Mouse (Mus musculus): ENCODE measurements around the gene Csnk1g1. TPM values are rescaled to one million over a fixed set of nuclear protein-coding genes. Genes with fewer than 3 reads are reported as not detected.

Csnk1g1 gene
- polyA plus RNA-seq, 1 experiment from 2014 or later = 21.1 TPM

DNA sequence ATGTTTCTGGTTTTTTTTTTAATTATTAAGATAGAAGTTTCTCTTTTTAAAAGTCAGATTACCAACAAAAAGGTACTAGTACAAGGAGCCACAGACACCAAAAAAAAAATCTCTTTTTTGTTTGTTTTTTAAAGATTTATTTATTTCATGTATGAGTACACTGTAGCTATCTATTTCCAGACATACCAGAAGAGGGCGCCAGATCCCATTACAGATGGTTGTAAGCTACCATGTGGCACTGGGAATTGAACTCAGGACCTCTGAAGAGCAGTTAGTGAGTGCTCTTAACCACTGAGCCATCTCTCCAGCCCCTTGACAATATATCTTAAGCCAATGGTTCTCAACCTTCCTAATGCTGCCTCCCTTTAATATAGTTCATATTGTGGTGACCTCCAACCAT is 144.9 kb downstream of the Csnk1g1 start:
- no peak for DNase-seq (ENCODE audit: low spot score)
- Histone ChIP-seq H3K9me3 (replicated peaks; ENCODE audit: control insufficient read depth, low read length) (no peaks in the 10 kb centered on the region), H3K4me3 (ENCODE audit: low read depth, low read length) (no peak overlapping the region), H3K4me1 (ENCODE audit: control insufficient read depth, insufficient read depth, low read length) (no peaks in the 10 kb centered on the region), H3K27ac (ENCODE audit: low read depth, low read length) (no peak overlapping the region), H3K36me3 (ENCODE audit: control insufficient read depth, insufficient read depth, low read length) (no peaks in the 10 kb centered on the region), H3K4me2 (ENCODE audit: low read length) (no peak overlapping the region), H3K9ac (ENCODE audit: low read length) (no peak overlapping the region), H3K27me3 (replicated peaks; ENCODE audit: control insufficient read depth, insufficient read depth, low read length) (no peaks in the 10 kb centered on the region)
- ATAC-seq = no peak
- 29% methylated on average over 1 of the region's 1 CpGs for WGBS

DNA sequence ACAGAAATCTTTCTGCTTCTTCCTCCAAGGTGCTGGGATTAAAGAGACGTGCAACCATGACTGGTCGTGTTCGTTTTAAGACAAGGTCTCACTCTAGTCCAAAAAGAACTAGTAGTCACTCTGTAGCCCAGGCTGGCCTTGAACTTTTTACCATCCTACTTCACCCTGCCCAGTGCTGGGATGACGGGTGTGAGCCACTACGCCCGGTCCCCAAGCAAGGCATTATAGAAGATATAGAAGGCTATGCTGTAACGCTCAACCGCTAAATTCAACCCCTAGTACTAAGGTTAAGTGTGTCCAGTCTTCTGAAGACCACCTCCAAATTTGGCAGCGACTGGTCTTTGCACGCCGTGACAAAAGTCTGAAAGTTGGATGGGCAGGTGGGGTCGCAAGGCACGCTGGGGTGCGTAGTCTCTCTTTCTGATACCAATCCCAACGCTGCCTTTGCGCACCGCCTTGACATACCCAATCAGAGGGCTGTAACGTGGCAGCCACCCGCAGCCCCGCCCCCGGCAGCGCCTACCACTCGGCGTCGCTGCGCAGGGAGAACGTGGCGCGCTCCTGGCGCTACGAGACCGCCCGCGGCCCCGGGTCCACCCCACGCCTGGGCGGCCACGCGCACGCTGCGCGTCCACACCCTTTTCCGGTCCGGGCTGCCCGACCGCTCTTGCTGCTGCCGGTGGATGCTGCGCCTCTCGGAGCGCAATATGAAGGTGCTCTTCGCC is 151.0 kb downstream of the Csnk1g1 start, which contains the start of gene Ppib:
Ppib (plus strand) TSS at position 640 of the 725 bp plus-strand sequence.
- Histone ChIP-seq H3K36me3 (ENCODE audit: control insufficient read depth, insufficient read depth, low read length) (peaks cover 24% of the 10 kb centered on the region), H3K27ac (ENCODE audit: low read depth, low read length) (peak within 1 kb of the TSS; percentile 77), H3K4me1 (ENCODE audit: control insufficient read depth, insufficient read depth, low read length) (peaks cover 12% of the 10 kb centered on the region), H3K4me2 (ENCODE audit: low read length) (peak within 1 kb of the TSS; percentile 80), H3K4me3 (ENCODE audit: low read depth, low read length) (peak within 1 kb of the TSS; percentile 79), H3K9me3 (replicated peaks; ENCODE audit: control insufficient read depth, low read length) (no peaks in the 10 kb centered on the region), H3K9ac (ENCODE audit: low read length) (peak within 1 kb of the TSS; percentile 70), H3K27me3 (replicated peaks; ENCODE audit: control insufficient read depth, insufficient read depth, low read length) (no peaks in the 10 kb centered on the region)
- peak; percentile 98 for DNase-seq (ENCODE audit: low spot score)
- peak; percentile 98 for ATAC-seq
- WGBS = under 1% methylated on average over 49 of the region's 51 CpGs

DNA sequence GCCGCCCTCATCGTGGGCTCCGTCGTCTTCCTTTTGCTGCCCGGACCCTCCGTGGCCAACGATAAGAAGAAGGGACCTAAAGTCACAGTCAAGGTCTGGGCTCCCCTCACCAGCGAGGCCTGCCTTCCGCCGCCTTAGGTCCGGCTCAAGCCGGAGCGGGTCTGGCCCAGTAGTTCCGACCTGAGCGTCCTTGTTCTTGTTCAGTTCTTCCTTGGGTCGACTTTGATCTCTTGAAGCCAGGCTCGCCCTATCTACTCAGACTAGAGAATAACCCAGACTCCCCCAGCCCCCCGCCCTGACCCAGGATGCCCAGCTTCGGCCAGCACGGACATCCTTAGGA is 151.6 kb downstream of the Csnk1g1 start:
- Histone ChIP-seq H3K9ac (ENCODE audit: low read length) (peak overlapping the region; percentile 70), H3K4me1 (ENCODE audit: control insufficient read depth, insufficient read depth, low read length) (peaks cover 12% of the 10 kb centered on the region), H3K36me3 (ENCODE audit: control insufficient read depth, insufficient read depth, low read length) (peaks cover 27% of the 10 kb centered on the region), H3K27me3 (replicated peaks; ENCODE audit: control insufficient read depth, insufficient read depth, low read length) (no peaks in the 10 kb centered on the region), H3K4me2 (ENCODE audit: low read length) (peak overlapping the region; percentile 80), H3K9me3 (replicated peaks; ENCODE audit: control insufficient read depth, low read length) (no peaks in the 10 kb centered on the region), H3K4me3 (ENCODE audit: low read depth, low read length) (peak overlapping the region; percentile 79), H3K27ac (ENCODE audit: low read depth, low read length) (peak overlapping the region; percentile 77)
- WGBS = under 1% methylated on average over 20 of the region's 20 CpGs
- ATAC-seq (peak; percentile 62), DNase-seq (ENCODE audit: low spot score) (no peak)

DNA sequence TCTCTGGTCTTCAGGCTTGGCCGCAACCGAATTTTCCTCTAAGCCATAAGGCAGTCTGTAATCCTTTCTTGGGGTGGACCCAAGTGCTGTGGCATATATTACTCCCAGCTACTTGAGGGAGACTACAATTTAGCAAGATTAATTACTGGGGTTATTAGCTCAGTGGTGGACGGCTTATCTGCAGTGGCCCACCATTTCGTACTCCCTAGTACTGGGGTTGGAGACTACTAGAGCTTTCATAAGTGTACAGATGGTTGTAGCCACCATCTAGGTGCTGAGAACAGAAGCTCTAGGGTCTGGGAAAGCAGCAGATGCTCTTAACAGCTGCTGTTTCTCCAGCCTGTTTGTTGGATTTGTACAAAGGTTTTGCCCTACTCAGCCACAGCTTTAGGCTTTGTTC is 152.3 kb downstream of the Csnk1g1 start:
- H3K27me3 ChIP-seq (replicated peaks; ENCODE audit: control insufficient read depth, insufficient read depth, low read length) = no peaks in the 10 kb centered on the region
- H3K4me2 ChIP-seq (ENCODE audit: low read length) = peak overlapping the region; percentile 80
- peaks cover 34% of the 10 kb centered on the region for H3K36me3 ChIP-seq (ENCODE audit: control insufficient read depth, insufficient read depth, low read length)
- peak overlapping the region; percentile 71 for H3K27ac ChIP-seq (ENCODE audit: low read depth, low read length)
- WGBS = 24% methylated on average over 4 of the region's 4 CpGs
- ATAC-seq (no peak), DNase-seq (ENCODE audit: low spot score) (peak; percentile 65)
- H3K9ac ChIP-seq (ENCODE audit: low read length) = peak overlapping the region; percentile 70
- H3K4me1 ChIP-seq (ENCODE audit: control insufficient read depth, insufficient read depth, low read length) = peaks cover 12% of the 10 kb centered on the region
- H3K9me3 ChIP-seq (replicated peaks; ENCODE audit: control insufficient read depth, low read length) = no peaks in the 10 kb centered on the region
- peak overlapping the region; percentile 79 for H3K4me3 ChIP-seq (ENCODE audit: low read depth, low read length)

DNA sequence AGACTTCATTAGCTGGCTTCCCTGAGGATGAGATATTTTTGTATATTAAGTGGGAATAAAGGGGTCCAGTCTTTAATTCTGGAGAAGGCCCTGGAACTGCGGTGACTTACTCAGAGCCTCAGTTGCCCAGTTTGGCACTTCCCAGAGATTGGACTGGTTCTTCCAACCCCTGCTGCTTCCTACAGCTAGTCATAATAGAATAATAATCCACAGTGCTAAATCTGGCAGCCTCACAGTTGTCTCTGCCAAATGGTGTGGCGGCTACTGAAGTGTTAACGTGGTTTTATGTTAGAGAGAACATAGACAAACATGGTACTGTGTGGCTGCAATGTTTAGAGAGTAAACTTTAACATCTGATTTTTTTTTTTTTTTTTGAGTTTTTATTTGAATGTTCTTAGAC is 152.9 kb downstream of the Csnk1g1 start:
- Histone ChIP-seq H3K27ac (ENCODE audit: low read depth, low read length) (peak overlapping the region; percentile 71), H3K4me2 (ENCODE audit: low read length) (peak overlapping the region; percentile 80), H3K4me1 (ENCODE audit: control insufficient read depth, insufficient read depth, low read length) (peaks cover 12% of the 10 kb centered on the region), H3K4me3 (ENCODE audit: low read depth, low read length) (peak overlapping the region; percentile 79), H3K9ac (ENCODE audit: low read length) (no peak overlapping the region; the same call in 1 of the 2 replicates), H3K36me3 (ENCODE audit: control insufficient read depth, insufficient read depth, low read length) (peaks cover 41% of the 10 kb centered on the region), H3K9me3 (replicated peaks; ENCODE audit: control insufficient read depth, low read length) (no peaks in the 10 kb centered on the region), H3K27me3 (replicated peaks; ENCODE audit: control insufficient read depth, insufficient read depth, low read length) (no peaks in the 10 kb centered on the region)
- 66% methylated on average over 3 of the region's 3 CpGs for WGBS
- DNase-seq (ENCODE audit: low spot score) (peak; percentile 41), ATAC-seq (no peak)

DNA sequence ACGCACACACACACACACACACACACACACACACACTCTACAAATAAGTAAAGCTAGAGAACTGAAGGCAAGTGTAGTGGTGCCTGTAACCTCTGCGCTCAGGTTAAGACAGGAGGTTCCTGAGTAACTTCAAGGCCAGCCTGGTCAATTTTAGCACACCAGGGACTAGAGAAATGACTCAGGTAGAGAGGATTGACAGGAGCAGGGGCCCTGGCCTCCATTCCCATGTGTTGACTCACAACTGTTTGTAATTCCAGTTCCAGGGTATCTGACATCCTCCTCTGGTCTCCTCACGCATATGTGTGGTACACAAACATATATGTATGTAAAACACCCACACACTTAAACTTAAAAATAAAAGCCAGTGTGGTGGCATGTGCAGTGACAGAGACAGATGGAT is 154.7 kb downstream of the Csnk1g1 start:
- ATAC-seq (no peak), DNase-seq (ENCODE audit: low spot score) (no peak)
- Histone ChIP-seq H3K36me3 (ENCODE audit: control insufficient read depth, insufficient read depth, low read length) (peaks cover 45% of the 10 kb centered on the region), H3K4me3 (ENCODE audit: low read depth, low read length) (no peak overlapping the region), H3K4me1 (ENCODE audit: control insufficient read depth, insufficient read depth, low read length) (peaks cover 12% of the 10 kb centered on the region), H3K9me3 (replicated peaks; ENCODE audit: control insufficient read depth, low read length) (no peaks in the 10 kb centered on the region), H3K9ac (ENCODE audit: low read length) (no peak overlapping the region), H3K4me2 (ENCODE audit: low read length) (no peak overlapping the region), H3K27ac (ENCODE audit: low read depth, low read length) (no peak overlapping the region), H3K27me3 (replicated peaks; ENCODE audit: control insufficient read depth, insufficient read depth, low read length) (no peaks in the 10 kb centered on the region)
- WGBS = 93% methylated on average over 3 of the region's 3 CpGs

DNA sequence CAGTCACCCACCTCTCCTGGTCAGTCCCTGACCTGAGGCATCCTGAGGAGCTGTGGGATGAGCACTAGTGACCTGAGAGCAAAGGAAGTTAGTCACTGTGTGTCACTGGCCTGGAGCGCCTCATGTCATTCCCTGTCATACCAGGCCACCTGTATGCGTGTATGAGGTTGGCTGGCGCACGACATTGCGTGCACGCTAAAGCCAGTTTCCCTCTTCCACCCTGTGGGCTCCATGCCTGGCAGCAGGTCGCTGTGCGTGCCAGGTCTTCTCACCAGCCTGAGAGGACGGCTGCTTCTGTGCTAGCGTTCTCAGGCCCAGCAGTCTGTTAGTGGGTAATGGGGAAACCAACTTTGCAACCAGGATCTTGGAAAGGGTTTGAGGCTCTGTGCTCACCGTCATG is 155.6 kb downstream of the Csnk1g1 start:
- H3K4me3 ChIP-seq (ENCODE audit: low read depth, low read length) = no peak overlapping the region
- DNase-seq (ENCODE audit: low spot score) = no peak
- H3K4me1 ChIP-seq (ENCODE audit: control insufficient read depth, insufficient read depth, low read length) = peaks cover 16% of the 10 kb centered on the region
- H3K4me2 ChIP-seq (ENCODE audit: low read length) = no peak overlapping the region
- H3K36me3 ChIP-seq (ENCODE audit: control insufficient read depth, insufficient read depth, low read length) = peaks cover 45% of the 10 kb centered on the region
- no peaks in the 10 kb centered on the region for H3K9me3 ChIP-seq (replicated peaks; ENCODE audit: control insufficient read depth, low read length)
- no peak for ATAC-seq
- no peak overlapping the region for H3K27ac ChIP-seq (ENCODE audit: low read depth, low read length)
- no peak overlapping the region for H3K9ac ChIP-seq (ENCODE audit: low read length)
- WGBS = 92% methylated on average over 11 of the region's 11 CpGs
- no peaks in the 10 kb centered on the region; the same call in 1 of the 2 replicates for H3K27me3 ChIP-seq (replicated peaks; ENCODE audit: control insufficient read depth, insufficient read depth, low read length)

DNA sequence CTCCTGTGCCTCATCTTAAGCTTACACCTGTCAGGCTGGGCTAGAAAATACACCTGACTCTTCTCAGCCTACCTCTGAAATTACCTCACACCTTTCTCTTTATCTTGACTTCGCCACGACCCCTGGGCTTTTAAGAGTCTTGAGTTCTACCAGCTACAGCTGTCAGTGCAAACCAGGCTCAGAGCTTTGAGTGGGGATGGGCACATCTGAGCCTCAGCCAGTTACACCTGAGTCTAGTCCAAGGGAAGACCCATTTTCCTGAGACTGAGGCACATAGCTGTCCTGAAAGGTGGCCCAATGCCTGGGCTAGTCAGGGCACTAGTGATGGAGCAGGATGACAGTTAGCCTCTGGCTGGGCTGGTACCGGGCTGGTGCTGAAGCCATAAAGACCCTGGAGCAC is 158.1 kb downstream of the Csnk1g1 start:
- no peaks in the 10 kb centered on the region; the same call in 1 of the 2 replicates for H3K27me3 ChIP-seq (replicated peaks; ENCODE audit: control insufficient read depth, insufficient read depth, low read length)
- no peak overlapping the region for H3K4me3 ChIP-seq (ENCODE audit: low read depth, low read length)

DNA sequence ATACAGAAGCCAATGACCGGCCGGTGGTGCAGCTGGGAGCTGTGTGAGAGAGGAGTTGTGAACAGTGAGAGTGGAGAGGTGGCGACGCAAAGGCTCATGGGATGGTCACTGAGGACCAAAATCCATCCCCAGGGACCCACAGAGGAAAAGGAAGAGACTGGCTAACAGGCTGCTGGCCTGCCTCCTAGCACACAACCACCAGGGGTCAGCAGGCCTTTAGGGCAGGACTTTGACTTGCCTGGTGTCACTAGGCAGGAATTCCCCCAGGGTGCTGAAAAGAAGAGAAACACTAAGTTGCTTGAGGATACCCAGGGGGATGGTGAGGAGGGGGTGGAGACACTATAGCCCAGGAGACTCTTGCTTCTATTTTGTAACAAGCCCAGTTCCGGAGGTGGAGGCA is 158.8 kb downstream of the Csnk1g1 start:
- 22% methylated on average over 5 of the region's 5 CpGs for WGBS
- Histone ChIP-seq H3K27ac (ENCODE audit: low read depth, low read length) (no peak overlapping the region), H3K9me3 (replicated peaks; ENCODE audit: control insufficient read depth, low read length) (no peaks in the 10 kb centered on the region), H3K36me3 (ENCODE audit: control insufficient read depth, insufficient read depth, low read length) (peaks cover 42% of the 10 kb centered on the region), H3K4me2 (ENCODE audit: low read length) (no peak overlapping the region), H3K9ac (ENCODE audit: low read length) (no peak overlapping the region), H3K4me1 (ENCODE audit: control insufficient read depth, insufficient read depth, low read length) (peaks cover 5% of the 10 kb centered on the region; the same call in 1 of the 2 replicates), H3K4me3 (ENCODE audit: low read depth, low read length) (no peak overlapping the region), H3K27me3 (replicated peaks; ENCODE audit: control insufficient read depth, insufficient read depth, low read length) (no peaks in the 10 kb centered on the region; the same call in 1 of the 2 replicates)
- no peak for ATAC-seq
- peak; percentile 29 for DNase-seq (ENCODE audit: low spot score)

More for the DNA sequence above, 158.1 kb downstream of the Csnk1g1 start:
- 91% methylated on average over 3 of the region's 3 CpGs for WGBS
- H3K4me1 ChIP-seq (ENCODE audit: control insufficient read depth, insufficient read depth, low read length) = peaks cover 5% of the 10 kb centered on the region; the same call in 1 of the 2 replicates
- no peak overlapping the region for H3K9ac ChIP-seq (ENCODE audit: low read length)
- DNase-seq (ENCODE audit: low spot score) (no peak), ATAC-seq (no peak)
- H3K9me3 ChIP-seq (replicated peaks; ENCODE audit: control insufficient read depth, low read length) = no peaks in the 10 kb centered on the region
- H3K36me3 ChIP-seq (ENCODE audit: control insufficient read depth, insufficient read depth, low read length) = peaks cover 45% of the 10 kb centered on the region
- no peak overlapping the region for H3K27ac ChIP-seq (ENCODE audit: low read depth, low read length)
- no peak overlapping the region for H3K4me2 ChIP-seq (ENCODE audit: low read length)
